Mouse (Mus musculus) kidney, postnatal 10 days (tissue): ENCODE measurements at regions not wholly inside any gene's neighbourhood (a gene's known extent, or its start where the extent isn't known, plus 50 kb on each side); places are given as distances from the start of the nearest gene placed in this dataset.

Source experiments
- DNase-seq: peaks from one replicate; pipeline ENCODE4 v3.0.0; 2021; ENCODE audit warnings: mixed read lengths

- no peak for DNase-seq
Measured at GRCm38 (mm10) chr2:21044007-21044406, 75.3 kb upstream of the Arhgap21 start.

GRCm38 (mm10) chr2:21043302-21043701 lies 74.6 kb upstream of the Arhgap21 start:
- no peak for DNase-seq

GRCm38 (mm10) chr2:21037607-21038006 lies 68.9 kb upstream of the Arhgap21 start:
- DNase-seq = no peak

- peak; percentile 38 for DNase-seq
Measured at GRCm38 (mm10) chr2:21037181-21037580, 68.5 kb upstream of the Arhgap21 start.

GRCm38 (mm10) chr2:21035884-21036648 lies 67.4 kb upstream of the Arhgap21 start:
- no peak for DNase-seq

- no peak for DNase-seq
Measured at GRCm38 (mm10) chr2:21034651-21035050, 66.0 kb upstream of the Arhgap21 start.

- peak; percentile 12 for DNase-seq
Measured at GRCm38 (mm10) chr2:21030650-21031049, 62.0 kb upstream of the Arhgap21 start.

- no peak for DNase-seq
Measured at GRCm38 (mm10) chr2:21029391-21030010, 60.8 kb upstream of the Arhgap21 start.

GRCm38 (mm10) chr2:21028605-21029004 lies 59.9 kb upstream of the Arhgap21 start:
- peak; percentile 46 for DNase-seq

- no peak for DNase-seq
Measured at GRCm38 (mm10) chr2:21018535-21018934, 49.9 kb upstream of the Arhgap21 start.
